Comparison of ENCODE assay signal across 7 mouse cellular contexts in the genomic region with DNA sequence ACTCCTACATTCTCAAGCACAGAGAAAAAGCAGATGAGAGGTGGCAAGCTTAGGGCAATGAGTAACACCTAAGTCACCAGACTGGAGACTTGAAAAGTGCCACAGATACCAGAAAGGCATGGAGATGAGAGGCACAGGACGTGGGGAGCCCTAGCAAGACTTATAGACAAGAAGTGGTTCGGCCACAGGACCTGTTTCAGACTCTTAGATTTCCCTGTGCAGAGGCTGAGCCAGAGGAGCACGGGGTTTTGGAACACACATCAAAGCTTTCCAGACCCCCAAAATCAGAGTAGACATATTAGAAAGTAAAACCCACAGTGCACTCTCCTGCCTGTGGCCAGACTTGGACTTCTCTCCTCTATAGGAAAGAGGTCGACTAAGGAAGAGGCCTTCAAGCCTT. TPM values are rescaled to one million over a fixed set of nuclear protein-coding genes. Genes with fewer than 3 reads are reported as not detected.
A peak's percentile ranks its signal among the peaks of the same experiment; 100 is the strongest.
DNase-seq lines count a peak whose midpoint lies in the region; ATAC-seq and TF ChIP-seq lines count a peak whose summit lies in the region.
"Not testable (repeated sequence)": the region's sequence is repeated elsewhere in the genome, so short reads cannot be mapped to it uniquely, and the experiment has no call there.

No protein-coding gene starts in this region.

- not testable (repeated sequence) for H3K27me3 ChIP-seq in liver, embryonic 11.5 days (replicated peaks; ENCODE audit: control insufficient read depth, insufficient read depth, low read length); stomach, postnatal 0 days (ENCODE audit: control insufficient read depth, insufficient read depth, low read length)

- H3K4me1 ChIP-seq in liver, embryonic 11.5 days (replicated peaks; ENCODE audit: control insufficient read depth, insufficient read depth, low read length); stomach, postnatal 0 days (replicated peaks; ENCODE audit: control insufficient read depth, insufficient read depth): not testable (repeated sequence)

- not testable (repeated sequence) for H3K9me3 ChIP-seq in liver, embryonic 11.5 days (ENCODE audit: control insufficient read depth, low read length); stomach, postnatal 0 days (ENCODE audit: control insufficient read depth, low read length)

- peak; percentile 73 to 88 for DNase-seq in adrenal gland, adult (ENCODE audit: inconsistent age in 2 of 2, low spot score in 1 of 2)
- DNase-seq in embryo, embryonic 9.5 days (ENCODE audit: extremely low spot score) = peak; percentile 33
- peak; percentile 81 for DNase-seq in heart, adult 8-10 months (ENCODE audit: low spot score)
- DNase-seq in layer of hippocampus, adult 11-12 months (ENCODE audit: low spot score) = peak; percentile 77
- peak; percentile 55 for DNase-seq in liver, embryonic 11.5 days (ENCODE audit: low spot score)
- DNase-seq in neural tube, embryonic 10.5 days (ENCODE audit: extremely low spot score, low spot score) = peak; percentile 29
- DNase-seq in stomach, postnatal 0 days (ENCODE audit: low spot score) = peak; percentile 47

- not testable (repeated sequence) for ATAC-seq in liver, embryonic 11.5 days (replicated peaks; ENCODE audit: low FRiP score); stomach, postnatal 0 days (ENCODE audit: low FRiP score, low TSS enrichment)

- not testable (repeated sequence) for TF ChIP-seq CTCF in stomach, postnatal 0 days (IDR thresholded peaks at IDR 0.05; ENCODE audit: low read depth)

- H3K36me3 ChIP-seq in liver, embryonic 11.5 days (ENCODE audit: control insufficient read depth, insufficient read depth, low read length); stomach, postnatal 0 days (ENCODE audit: control insufficient read depth, insufficient read depth, low read length): not testable (repeated sequence)

- 51% methylated on average over 4 of the region's 4 CpGs for WGBS in liver, embryonic 11.5 days
- WGBS in stomach, postnatal 0 days = 61% methylated on average over 4 of the region's 4 CpGs

- H3K4me3 ChIP-seq in liver, embryonic 11.5 days (ENCODE audit: low read depth, low read length); stomach, postnatal 0 days (ENCODE audit: low read depth, low read length): not testable (repeated sequence)

- H3K27ac ChIP-seq in liver, embryonic 11.5 days (ENCODE audit: low read depth, low read length); stomach, postnatal 0 days (replicated peaks): not testable (repeated sequence)

- not testable (repeated sequence) for H3K9ac ChIP-seq in liver, embryonic 11.5 days (ENCODE audit: low read depth, low read length); stomach, postnatal 0 days (ENCODE audit: low read length)

- not testable (repeated sequence) for TF ChIP-seq EP300 in stomach, postnatal 0 days (optimal IDR thresholded peaks at IDR 0.05)

- not testable (repeated sequence) for H3K4me2 ChIP-seq in liver, embryonic 11.5 days; stomach, postnatal 0 days (replicated peaks; ENCODE audit: low read depth)

RNA-seq across cellular contexts. Expression of a gene that starts 12.0 kb away (rescaled TPM):
- 10 to 100 TPM; 12.9 to 27.4 (median 20.4) TPM for total RNA-seq in heart, adult 8-10 months (2022)
- 8.6 and 10.9 TPM in 2 replicates for polyA plus RNA-seq in liver, embryonic 11.5 days (2014; fragmentation: Nextera tagmentation; extraction: Ambion mirVana)
- polyA plus RNA-seq in stomach, postnatal 0 days (2015; fragmentation: Nextera tagmentation; extraction: Ambion mirVana) = 5.7 and 7.4 TPM in 2 replicates

RNA-seq across cellular contexts. Expression of a gene that starts 20.9 kb away (rescaled TPM):
- 10 to 100 TPM; 39.3 to 43.9 (median 40.4) TPM for total RNA-seq in heart, adult 8-10 months (2022)
- 58.3 and 61.3 TPM in 2 replicates for polyA plus RNA-seq in liver, embryonic 11.5 days (2014; fragmentation: Nextera tagmentation; extraction: Ambion mirVana)
- 15.3 and 19.8 TPM in 2 replicates for polyA plus RNA-seq in stomach, postnatal 0 days (2015; fragmentation: Nextera tagmentation; extraction: Ambion mirVana)

Comparison
In these comparisons a context has a peak if more than half of its experiments do, and no peak if none do; other contexts are left out.
1. DNase-seq: peak in every context shown above with its lines; median percentile 81 in heart, adult 8-10 months; 80 in adrenal gland, adult; 77 in layer of hippocampus, adult 11-12 months; 55 in liver, embryonic 11.5 days; 47 in stomach, postnatal 0 days; 33 in embryo, embryonic 9.5 days; 29 in neural tube, embryonic 10.5 days.